Mouse (Mus musculus): Measurements from ENCODE around the gene Olfr711. TPM values are rescaled to one million over a fixed set of nuclear protein-coding genes. Genes with fewer than 3 reads are reported as not detected.
"Not testable (repeated sequence)": the region's sequence is repeated elsewhere in the genome, so short reads cannot be mapped to it uniquely, and the experiment has no call there.

The Olfr711 gene
- polyA plus RNA-seq, 1 experiment from 2014 or later, result not detected

GRCm38 (mm10) chr7:106920961-106921360 is 54.3 kb downstream of the Olfr711 start:
- H3K4me1 ChIP-seq (ENCODE audit: control insufficient read depth, insufficient read depth, low read length); H3K27me3 ChIP-seq (ENCODE audit: control insufficient read depth, insufficient read depth, low read length); H3K36me3 ChIP-seq (ENCODE audit: control insufficient read depth, insufficient read depth, low read length); ATAC-seq (ENCODE audit: low FRiP score); H3K27ac ChIP-seq (ENCODE audit: low read depth, low read length); H3K4me2 ChIP-seq; H3K9me3 ChIP-seq (ENCODE audit: control insufficient read depth, low read length); H3K4me3 ChIP-seq (ENCODE audit: low read depth, low read length); DNase-seq (ENCODE audit: low spot score, missing footprints); H3K9ac ChIP-seq (ENCODE audit: low read length): not testable (repeated sequence)
- WGBS, result 93% methylated on average over 2 of the region's 7 CpGs

Other genes with a start within 250 kb of the Olfr711 start
- gene Olfr697, start 233.0 kb downstream of the Olfr711 start, polyA plus RNA-seq (2014; fragmentation: Nextera tagmentation; extraction: Ambion mirVana), result not detected in 2 replicates
- gene Olfr698, start 220.1 kb downstream of the Olfr711 start, polyA plus RNA-seq (2014; fragmentation: Nextera tagmentation; extraction: Ambion mirVana), result not detected in 2 replicates
- gene Olfr699, start 182.3 kb downstream of the Olfr711 start, polyA plus RNA-seq (2014; fragmentation: Nextera tagmentation; extraction: Ambion mirVana), result not detected in 2 replicates
- not detected in 2 replicates for gene Olfr700, start 166.6 kb downstream of the Olfr711 start, polyA plus RNA-seq (2014; fragmentation: Nextera tagmentation; extraction: Ambion mirVana)
- not detected in 2 replicates for gene Olfr701, start 161.3 kb downstream of the Olfr711 start, polyA plus RNA-seq (2014; fragmentation: Nextera tagmentation; extraction: Ambion mirVana)
- not detected in 2 replicates for gene Olfr702, start 141.6 kb downstream of the Olfr711 start, polyA plus RNA-seq (2014; fragmentation: Nextera tagmentation; extraction: Ambion mirVana)
- not detected in 2 replicates for gene Olfr703, start 132.1 kb downstream of the Olfr711 start, polyA plus RNA-seq (2014; fragmentation: Nextera tagmentation; extraction: Ambion mirVana)
- not detected in 2 replicates for gene Olfr704, start 112.3 kb downstream of the Olfr711 start, polyA plus RNA-seq (2014; fragmentation: Nextera tagmentation; extraction: Ambion mirVana)
- gene Olfr705, start 98.6 kb downstream of the Olfr711 start, polyA plus RNA-seq (2014; fragmentation: Nextera tagmentation; extraction: Ambion mirVana), result not detected in 2 replicates
- not detected in 2 replicates for gene Olfr706, start 87.3 kb downstream of the Olfr711 start, polyA plus RNA-seq (2014; fragmentation: Nextera tagmentation; extraction: Ambion mirVana)
- gene Olfr707, start 74.2 kb downstream of the Olfr711 start, polyA plus RNA-seq (2014; fragmentation: Nextera tagmentation; extraction: Ambion mirVana), result not detected in 2 replicates
- gene Olfr1532-ps1, start 67.5 kb downstream of the Olfr711 start, polyA plus RNA-seq (2014; fragmentation: Nextera tagmentation; extraction: Ambion mirVana), result not detected in 2 replicates
- not detected in 2 replicates for gene Olfr709-ps1, start 43.2 kb downstream of the Olfr711 start, polyA plus RNA-seq (2014; fragmentation: Nextera tagmentation; extraction: Ambion mirVana)
- gene Olfr710, start 27.1 kb downstream of the Olfr711 start, polyA plus RNA-seq (2014; fragmentation: Nextera tagmentation; extraction: Ambion mirVana), result not detected in 2 replicates
- not detected in 2 replicates for gene Olfr6, start 11.5 kb downstream of the Olfr711 start, polyA plus RNA-seq (2014; fragmentation: Nextera tagmentation; extraction: Ambion mirVana)
- gene Olfr2, start 30.6 kb upstream of the Olfr711 start, polyA plus RNA-seq (2014; fragmentation: Nextera tagmentation; extraction: Ambion mirVana), result not detected in 2 replicates
- not detected in 2 replicates for gene Olfr713, start 55.7 kb upstream of the Olfr711 start, polyA plus RNA-seq (2014; fragmentation: Nextera tagmentation; extraction: Ambion mirVana)
- gene Olfr714, start 95.5 kb upstream of the Olfr711 start, polyA plus RNA-seq (2014; fragmentation: Nextera tagmentation; extraction: Ambion mirVana), result not detected in 2 replicates
- not detected in 2 replicates for gene Olfr17, start 117.8 kb upstream of the Olfr711 start, polyA plus RNA-seq (2014; fragmentation: Nextera tagmentation; extraction: Ambion mirVana)
- not detected in 2 replicates for gene Olfr715b, start 134.9 kb upstream of the Olfr711 start, polyA plus RNA-seq (2014; fragmentation: Nextera tagmentation; extraction: Ambion mirVana)
- not detected in 2 replicates for gene Olfr715, start 155.6 kb upstream of the Olfr711 start, polyA plus RNA-seq (2014; fragmentation: Nextera tagmentation; extraction: Ambion mirVana)
- not detected in 2 replicates for gene Olfr716, start 162.9 kb upstream of the Olfr711 start, polyA plus RNA-seq (2014; fragmentation: Nextera tagmentation; extraction: Ambion mirVana)
- not detected in 2 replicates for gene Nlrp14, start 191.5 kb upstream of the Olfr711 start, polyA plus RNA-seq (2014; fragmentation: Nextera tagmentation; extraction: Ambion mirVana)
- 0.15 TPM in 1 of 2 replicates, not detected in the other for gene Rbmxl2, start 234.0 kb upstream of the Olfr711 start, polyA plus RNA-seq (2014; fragmentation: Nextera tagmentation; extraction: Ambion mirVana)

Data from midbrain, embryonic 11.5 days (tissue).